Mouse (Mus musculus): ENCODE data around the gene Mtmr6. TPM values are rescaled to one million over a fixed set of nuclear protein-coding genes. Genes with fewer than 3 reads are reported as not detected.
A peak's percentile ranks its signal among the peaks of the same experiment; 100 is the strongest.

The Mtmr6 gene
- total RNA-seq, 1 experiment: 6.5 TPM

- TF ChIP-seq CHD2 (IDR thresholded peaks at IDR 0.05; ENCODE audit: low read depth, low read length) (no peak), MAFK (IDR thresholded peaks at IDR 0.05; ENCODE audit: insufficient read depth, low read depth, low read length) (no peak), ZNF384 (IDR thresholded peaks at IDR 0.05; ENCODE audit: low read depth, low read length) (no peak), ZC3H11A (IDR thresholded peaks at IDR 0.05; ENCODE audit: borderline replicate concordance, low read depth, low read length) (no peak), HCFC1 (IDR thresholded peaks at IDR 0.05; ENCODE audit: borderline replicate concordance, insufficient read depth, low read length) (no peak)
- no peak overlapping the region for H3K9ac ChIP-seq (ENCODE audit: insufficient read depth, low read depth, low read length, poor library complexity, severe bottlenecking)
- H3K27ac ChIP-seq (ENCODE audit: insufficient read depth, low read depth, low read length, poor library complexity, severe bottlenecking): no peak overlapping the region
- in situ Hi-C loops (cut with MboI; ENCODE audit: low sequenced_read_pairs in 2 of 2, unreplicated experiment in 2 of 2): no loop called here
- no peak for DNase-seq (ENCODE audit: low read depth, low spot score)
- H3K4me3 ChIP-seq (ENCODE audit: insufficient read depth in 1 of 2, low read depth in 1 of 2, low read length in 2 of 2, poor library complexity in 1 of 2, severe bottlenecking in 1 of 2): no peak overlapping the region
- H3K36me3 ChIP-seq (ENCODE audit: control insufficient read depth, insufficient read depth, low read length, poor library complexity, severe bottlenecking): no peaks in the 10 kb centered on the region
- no peaks in the 10 kb centered on the region for H3K4me1 ChIP-seq (ENCODE audit: control insufficient read depth in 2 of 2, insufficient read depth in 2 of 2, low read length in 2 of 2, poor library complexity in 1 of 2)
- no peaks in the 10 kb centered on the region for H3K9me3 ChIP-seq (ENCODE audit: control insufficient read depth, insufficient read depth, low read depth, low read length)
Measured at GRCm38 (mm10) chr14:60257851-60258250, 7.2 kb upstream of the Mtmr6 start.

- Histone ChIP-seq H3K27ac (ENCODE audit: insufficient read depth, low read depth, low read length, poor library complexity, severe bottlenecking) (no peak overlapping the region), H3K4me1 (ENCODE audit: control insufficient read depth in 2 of 2, insufficient read depth in 2 of 2, low read length in 2 of 2, poor library complexity in 1 of 2) (peaks cover 0 to 3% of the 10 kb centered on the region in 2 experiments; a peak in 1 of 4 replicates), H3K9me3 (ENCODE audit: control insufficient read depth, insufficient read depth, low read depth, low read length) (no peaks in the 10 kb centered on the region), H3K36me3 (ENCODE audit: control insufficient read depth, insufficient read depth, low read length, poor library complexity, severe bottlenecking) (no peaks in the 10 kb centered on the region), H3K4me3 (ENCODE audit: insufficient read depth in 1 of 2, low read depth in 1 of 2, low read length in 2 of 2, poor library complexity in 1 of 2, severe bottlenecking in 1 of 2) (no peak overlapping the region), H3K9ac (ENCODE audit: insufficient read depth, low read depth, low read length, poor library complexity, severe bottlenecking) (peak overlapping the region; percentile 31; the same call in 1 of the 2 replicates)
- TF ChIP-seq HCFC1 (IDR thresholded peaks at IDR 0.05; ENCODE audit: borderline replicate concordance, insufficient read depth, low read length) (no peak), MAFK (IDR thresholded peaks at IDR 0.05; ENCODE audit: insufficient read depth, low read depth, low read length) (no peak), ZNF384 (IDR thresholded peaks at IDR 0.05; ENCODE audit: low read depth, low read length) (no peak), CHD2 (IDR thresholded peaks at IDR 0.05; ENCODE audit: low read depth, low read length) (no peak), ZC3H11A (IDR thresholded peaks at IDR 0.05; ENCODE audit: borderline replicate concordance, low read depth, low read length) (no peak)
- DNase-seq (ENCODE audit: low read depth, low spot score): no peak
- in situ Hi-C loops (cut with MboI; ENCODE audit: low sequenced_read_pairs in 2 of 2, unreplicated experiment in 2 of 2): no loop called here
Measured at GRCm38 (mm10) chr14:60262316-60262715, 2.7 kb upstream of the Mtmr6 start.

GRCm38 (mm10) chr14:60269333-60269732 is 4.3 kb downstream of the Mtmr6 start:
- Histone ChIP-seq H3K36me3 (ENCODE audit: control insufficient read depth, insufficient read depth, low read length, poor library complexity, severe bottlenecking) (no peaks in the 10 kb centered on the region), H3K9ac (ENCODE audit: insufficient read depth, low read depth, low read length, poor library complexity, severe bottlenecking) (no peak overlapping the region), H3K27ac (ENCODE audit: insufficient read depth, low read depth, low read length, poor library complexity, severe bottlenecking) (no peak overlapping the region), H3K4me3 (ENCODE audit: insufficient read depth in 1 of 2, low read depth in 1 of 2, low read length in 2 of 2, poor library complexity in 1 of 2, severe bottlenecking in 1 of 2) (no peak overlapping the region), H3K4me1 (ENCODE audit: control insufficient read depth in 2 of 2, insufficient read depth in 2 of 2, low read length in 2 of 2, poor library complexity in 1 of 2) (peaks cover 0 to 3% of the 10 kb centered on the region in 2 experiments; a peak in 1 of 4 replicates), H3K9me3 (ENCODE audit: control insufficient read depth, insufficient read depth, low read depth, low read length) (no peaks in the 10 kb centered on the region)
- TF ChIP-seq ZC3H11A (IDR thresholded peaks at IDR 0.05; ENCODE audit: borderline replicate concordance, low read depth, low read length) (no peak), HCFC1 (IDR thresholded peaks at IDR 0.05; ENCODE audit: borderline replicate concordance, insufficient read depth, low read length) (no peak), ZNF384 (IDR thresholded peaks at IDR 0.05; ENCODE audit: low read depth, low read length) (no peak), MAFK (IDR thresholded peaks at IDR 0.05; ENCODE audit: insufficient read depth, low read depth, low read length) (no peak), CHD2 (IDR thresholded peaks at IDR 0.05; ENCODE audit: low read depth, low read length) (no peak)
- in situ Hi-C loops (cut with MboI; ENCODE audit: low sequenced_read_pairs in 2 of 2, unreplicated experiment in 2 of 2): no loop called here
- DNase-seq (ENCODE audit: low read depth, low spot score): no peak

GRCm38 (mm10) chr14:60273346-60273745 is 8.3 kb downstream of the Mtmr6 start:
- in situ Hi-C loops (cut with MboI; ENCODE audit: low sequenced_read_pairs in 2 of 2, unreplicated experiment in 2 of 2): no loop called here
- no peak overlapping the region for H3K27ac ChIP-seq (ENCODE audit: insufficient read depth, low read depth, low read length, poor library complexity, severe bottlenecking)
- no peaks in the 10 kb centered on the region for H3K4me1 ChIP-seq (ENCODE audit: control insufficient read depth in 2 of 2, insufficient read depth in 2 of 2, low read length in 2 of 2, poor library complexity in 1 of 2)
- no peaks in the 10 kb centered on the region for H3K9me3 ChIP-seq (ENCODE audit: control insufficient read depth, insufficient read depth, low read depth, low read length)
- TF ChIP-seq ZC3H11A (IDR thresholded peaks at IDR 0.05; ENCODE audit: borderline replicate concordance, low read depth, low read length) (no peak), ZNF384 (IDR thresholded peaks at IDR 0.05; ENCODE audit: low read depth, low read length) (no peak), MAFK (IDR thresholded peaks at IDR 0.05; ENCODE audit: insufficient read depth, low read depth, low read length) (no peak), HCFC1 (IDR thresholded peaks at IDR 0.05; ENCODE audit: borderline replicate concordance, insufficient read depth, low read length) (no peak), CHD2 (IDR thresholded peaks at IDR 0.05; ENCODE audit: low read depth, low read length) (no peak)
- no peaks in the 10 kb centered on the region for H3K36me3 ChIP-seq (ENCODE audit: control insufficient read depth, insufficient read depth, low read length, poor library complexity, severe bottlenecking)
- DNase-seq (ENCODE audit: low read depth, low spot score): no peak
- no peak overlapping the region for H3K9ac ChIP-seq (ENCODE audit: insufficient read depth, low read depth, low read length, poor library complexity, severe bottlenecking)
- no peak overlapping the region for H3K4me3 ChIP-seq (ENCODE audit: insufficient read depth in 1 of 2, low read depth in 1 of 2, low read length in 2 of 2, poor library complexity in 1 of 2, severe bottlenecking in 1 of 2)
